Mouse (Mus musculus) retina, postnatal 7 days (tissue): Measurements from ENCODE around the gene Jag2.

Experiments used
- DNase-seq: peaks from one replicate; pipeline ENCODE4 v3.0.0-alpha.2; 2012; ENCODE audit warnings: low read depth, low spot score

The Jag2 gene

GRCm38 (mm10) chr12:112941156-112941775 is 11.7 kb upstream of the Jag2 start:
- DNase-seq = no peak

GRCm38 (mm10) chr12:112940710-112941109 is 11.1 kb upstream of the Jag2 start:
- no peak for DNase-seq

GRCm38 (mm10) chr12:112940238-112940637 is 10.7 kb upstream of the Jag2 start:
- DNase-seq = no peak

- peak; percentile 40 for DNase-seq
Measured at GRCm38 (mm10) chr12:112938873-112939565, 9.4 kb upstream of the Jag2 start.

- no peak for DNase-seq
Measured at GRCm38 (mm10) chr12:112938366-112938765, 8.8 kb upstream of the Jag2 start.

- peak; percentile 59 for DNase-seq
Measured at GRCm38 (mm10) chr12:112937906-112938305, 8.3 kb upstream of the Jag2 start.

GRCm38 (mm10) chr12:112932647-112933046 is 3.1 kb upstream of the Jag2 start:
- DNase-seq = no peak

GRCm38 (mm10) chr12:112928401-112929241 is 955 bp downstream of the Jag2 start:
- peak; percentile 43 for DNase-seq

GRCm38 (mm10) chr12:112927265-112927664 is 2.3 kb downstream of the Jag2 start:
- DNase-seq = no peak

GRCm38 (mm10) chr12:112925950-112926349 is 3.6 kb downstream of the Jag2 start:
- DNase-seq = no peak

GRCm38 (mm10) chr12:112922541-112922940 is 7.0 kb downstream of the Jag2 start:
- no peak for DNase-seq

GRCm38 (mm10) chr12:112921518-112921917 is 8.1 kb downstream of the Jag2 start:
- DNase-seq = no peak

GRCm38 (mm10) chr12:112917906-112918305 is 11.7 kb downstream of the Jag2 start:
- DNase-seq = no peak

GRCm38 (mm10) chr12:112917486-112917885 is 12.1 kb downstream of the Jag2 start:
- DNase-seq = no peak

- no peak for DNase-seq
Measured at GRCm38 (mm10) chr12:112916698-112917400, 12.7 kb downstream of the Jag2 start.

- DNase-seq = no peak
Measured at GRCm38 (mm10) chr12:112915587-112915986, 14.0 kb downstream of the Jag2 start.

- DNase-seq = no peak
Measured at GRCm38 (mm10) chr12:112914527-112914926, 15.0 kb downstream of the Jag2 start.

- DNase-seq = no peak
Measured at GRCm38 (mm10) chr12:112912951-112913745, 16.4 kb downstream of the Jag2 start.

GRCm38 (mm10) chr12:112911701-112912100 is 17.9 kb downstream of the Jag2 start:
- DNase-seq = no peak

GRCm38 (mm10) chr12:112908991-112909390 is 20.6 kb downstream of the Jag2 start:
- no peak for DNase-seq

GRCm38 (mm10) chr12:112905001-112905400 is 24.6 kb downstream of the Jag2 start:
- DNase-seq = no peak
